Mouse (Mus musculus) kidney, embryonic 16.5 days (tissue): ENCODE results near the gene Gramd1b. TPM values are rescaled to one million over a fixed set of nuclear protein-coding genes. Genes with fewer than 3 reads are reported as not detected.
A peak's percentile ranks its signal among the peaks of the same experiment; 100 is the strongest.

Experiments
- ATAC-seq: fragments of 200-750 bp; cut with Nextera tagmentation; 2 replicates; pipeline ENCODE4 v1.8.0; 2017; ENCODE audit warnings: moderate TSS enrichment; ENCODE audit not compliant: low FRiP score, low TSS enrichment
- H3K27ac ChIP-seq: fragments of 300-500 bp; sonication (generic); 2 replicates; pipeline ENCODE4 v1.5.1; 2014; ENCODE audit warnings: low read length
- H3K27me3 ChIP-seq: fragments of 300-500 bp; sonication (generic); 2 replicates; pipeline ENCODE4 v1.6.1; 2014; ENCODE audit warnings: low read length, control low read depth, mixed read lengths; ENCODE audit not compliant: insufficient read depth
- H3K36me3 ChIP-seq: fragments of 300-500 bp; sonication (generic); 2 replicates; pipeline ENCODE4 v1.6.1; 2014; ENCODE audit warnings: low read length, control low read depth, mixed read lengths; ENCODE audit not compliant: insufficient read depth
- H3K4me1 ChIP-seq: fragments of 300-500 bp; sonication (generic); 2 replicates; pipeline ENCODE4 v1.6.1; 2014; ENCODE audit warnings: low read length, control low read depth, mixed read lengths; ENCODE audit not compliant: insufficient read depth
- H3K4me2 ChIP-seq: fragments of 300-500 bp; sonication (generic); replicated peaks from 2 replicates; pipeline ENCODE4 v1.6.1; 2014; ENCODE audit warnings: low read depth, low read length
- H3K4me3 ChIP-seq: fragments of 300-500 bp; sonication (generic); 2 replicates; pipeline ENCODE4 v1.5.1; 2014; ENCODE audit warnings: mild to moderate bottlenecking, low read length
- H3K9ac ChIP-seq: fragments of 300-500 bp; sonication (generic); replicated peaks from 2 replicates; pipeline ENCODE4 v1.6.1; 2014; ENCODE audit warnings: low read length
- H3K9me3 ChIP-seq: fragments of 300-500 bp; sonication (generic); 2 replicates; pipeline ENCODE4 v1.6.1; 2016; ENCODE audit warnings: low read length, control low read depth
- WGBS: fragments of 180-500 bp; shearing (Covaris S2); extraction: QIAGEN DNeasy Blood & Tissue Kit; methylation state at CpG from one replicate; pipeline ENCODE4 v1.1.7; 2014; 5-methylcytosine and 5-hydroxymethylcytosine counted together
- polyA plus RNA-seq: library from polyadenylated mRNA; unstranded; fragments of >200 nt; fragmentation: Nextera tagmentation; extraction: Ambion mirVana; gene quantifications from 2 replicates; pipeline ENCODE4 v1.2.1, GENCODE M21; 2015

Gramd1b gene
- polyA plus RNA-seq, 1 experiment from 2014 or later, result 11.0 TPM

DNA sequence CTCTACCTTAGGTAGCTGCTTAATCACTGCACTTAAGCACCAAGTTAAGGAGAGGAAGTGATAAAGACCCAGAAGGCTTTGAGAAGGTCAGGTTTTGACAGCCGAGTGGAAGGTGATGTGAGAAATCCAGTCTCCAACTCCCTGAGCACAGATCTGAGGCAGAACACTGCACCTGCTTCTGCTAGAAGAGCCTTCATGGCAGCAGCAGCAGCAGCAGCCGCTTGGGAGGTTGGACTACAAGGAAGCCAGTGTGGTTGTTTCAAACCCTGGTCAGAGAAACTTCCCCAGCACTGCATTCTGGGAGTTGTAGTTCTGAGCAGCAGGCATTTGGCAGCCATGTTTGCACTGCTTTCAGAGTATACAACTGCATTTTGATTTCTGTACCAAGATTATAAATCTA, 134.1 kb downstream of the Gramd1b start:
- Histone ChIP-seq H3K27ac (peak overlapping the region; percentile 66; the same call in 1 of the 2 replicates), H3K4me1 (peaks cover 7% of the 10 kb centered on the region), H3K4me3 (peak overlapping the region; percentile 34), H3K4me2 (peak overlapping the region; percentile 48), H3K36me3 (no peaks in the 10 kb centered on the region), H3K9ac (peak overlapping the region; percentile 51), H3K9me3 (no peaks in the 10 kb centered on the region), H3K27me3 (no peaks in the 10 kb centered on the region)
- peak; percentile 74 for ATAC-seq
- 20% methylated on average over 2 of the region's 2 CpGs for WGBS

DNA sequence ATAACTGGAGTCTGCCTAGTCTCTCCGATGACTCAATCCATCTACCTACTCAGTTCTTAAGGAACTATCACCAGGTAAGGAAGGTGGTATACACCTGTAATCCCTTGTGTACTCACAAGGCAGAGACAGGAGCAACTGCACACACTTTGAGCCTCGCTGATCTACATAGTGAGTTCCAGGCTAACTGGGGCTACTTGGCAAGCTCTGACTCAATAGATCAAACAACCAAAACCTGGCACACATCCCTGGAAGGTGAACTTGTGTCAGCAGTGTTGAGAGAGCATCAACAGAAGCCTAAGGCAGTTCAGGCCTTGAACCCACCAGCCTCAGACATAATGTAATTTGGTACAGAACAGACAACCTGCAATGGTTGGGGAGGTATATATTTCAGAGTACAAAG, 135.0 kb downstream of the Gramd1b start:
- ATAC-seq, result no peak
- H3K4me1 ChIP-seq, result peaks cover 13% of the 10 kb centered on the region
- WGBS, result 90% methylated on average over 2 of the region's 2 CpGs
- no peak overlapping the region for H3K9ac ChIP-seq
- no peaks in the 10 kb centered on the region for H3K9me3 ChIP-seq
- H3K36me3 ChIP-seq, result no peaks in the 10 kb centered on the region
- no peaks in the 10 kb centered on the region for H3K27me3 ChIP-seq
- H3K27ac ChIP-seq, result no peak overlapping the region
- H3K4me3 ChIP-seq, result no peak overlapping the region
- H3K4me2 ChIP-seq, result no peak overlapping the region

GRCm38 (mm10) chr9:40391852-40392695, 139.1 kb downstream of the Gramd1b start:
- Histone ChIP-seq H3K4me2 (peak overlapping the region; percentile 40), H3K4me3 (peak overlapping the region; percentile 9), H3K9ac (peak overlapping the region; percentile 49), H3K4me1 (peaks cover 13% of the 10 kb centered on the region), H3K27ac (peak overlapping the region; percentile 48), H3K36me3 (no peaks in the 10 kb centered on the region), H3K27me3 (no peaks in the 10 kb centered on the region), H3K9me3 (no peaks in the 10 kb centered on the region)
- ATAC-seq, result peak; percentile 81
- WGBS, result 22% methylated on average over 20 of the region's 20 CpGs

- WGBS, result 68% methylated on average over 17 of the region's 17 CpGs
- Histone ChIP-seq H3K9ac (peak overlapping the region; percentile 49), H3K4me1 (peaks cover 13% of the 10 kb centered on the region), H3K9me3 (no peaks in the 10 kb centered on the region), H3K4me3 (no peak overlapping the region), H3K27me3 (no peaks in the 10 kb centered on the region), H3K27ac (peak overlapping the region; percentile 48; the same call in 1 of the 2 replicates), H3K36me3 (no peaks in the 10 kb centered on the region), H3K4me2 (peak overlapping the region; percentile 40)
- ATAC-seq, result peak; percentile 21; the same call in 1 of the 2 replicates
Observed at GRCm38 (mm10) chr9:40391359-40391758, 139.8 kb downstream of the Gramd1b start.

DNA sequence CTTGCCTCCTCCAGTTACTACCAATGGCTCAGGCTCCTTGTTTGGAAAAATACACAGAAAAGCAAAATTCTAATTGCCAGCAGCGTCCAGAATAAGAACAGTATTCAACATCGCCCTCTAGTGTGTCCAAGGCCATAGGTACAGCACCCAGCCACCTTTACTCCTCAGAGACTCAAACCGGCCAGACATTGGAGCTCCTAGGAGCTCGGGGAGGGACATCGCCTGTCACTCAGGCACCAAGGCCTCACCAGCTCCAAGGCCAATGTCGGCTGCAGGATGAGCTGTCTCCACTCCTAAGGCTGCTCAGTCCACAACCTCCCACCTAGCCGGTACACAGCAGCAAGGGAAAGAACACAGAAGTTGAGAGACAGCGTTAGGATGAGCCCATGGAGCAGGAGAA, 140.3 kb downstream of the Gramd1b start:
- no peaks in the 10 kb centered on the region for H3K9me3 ChIP-seq
- ATAC-seq, result peak; percentile 69
- no peak overlapping the region for H3K4me3 ChIP-seq
- H3K27me3 ChIP-seq, result no peaks in the 10 kb centered on the region
- peak overlapping the region; percentile 40; the same call in 1 of the 2 replicates for H3K4me2 ChIP-seq
- H3K4me1 ChIP-seq, result peaks cover 13% of the 10 kb centered on the region
- H3K36me3 ChIP-seq, result no peaks in the 10 kb centered on the region
- H3K9ac ChIP-seq, result no peak overlapping the region
- WGBS, result 34% methylated on average over 8 of the region's 8 CpGs
- no peak overlapping the region for H3K27ac ChIP-seq

DNA sequence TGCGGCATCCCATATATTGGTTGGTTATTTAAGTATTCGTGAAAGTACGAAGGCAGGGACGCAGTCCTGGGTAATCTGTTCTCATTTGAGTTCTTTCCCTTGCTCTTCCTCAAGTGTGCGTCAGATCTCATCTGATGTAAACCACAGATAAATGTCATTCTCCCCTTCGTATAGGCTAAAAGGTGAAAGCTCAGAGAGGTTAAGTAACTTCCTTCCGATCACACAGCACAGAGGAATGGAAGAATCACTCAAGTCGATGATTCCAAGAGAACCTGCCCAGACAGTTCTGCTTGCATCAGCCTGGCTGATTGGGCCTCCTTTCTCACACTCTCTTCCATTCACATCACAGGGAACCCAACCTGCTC, 140.8 kb downstream of the Gramd1b start:
- Histone ChIP-seq H3K27ac (no peak overlapping the region), H3K9ac (no peak overlapping the region), H3K27me3 (no peaks in the 10 kb centered on the region), H3K4me1 (peaks cover 13% of the 10 kb centered on the region), H3K9me3 (no peaks in the 10 kb centered on the region), H3K36me3 (no peaks in the 10 kb centered on the region), H3K4me2 (no peak overlapping the region), H3K4me3 (no peak overlapping the region)
- 91% methylated on average over 8 of the region's 8 CpGs for WGBS
- no peak for ATAC-seq

DNA sequence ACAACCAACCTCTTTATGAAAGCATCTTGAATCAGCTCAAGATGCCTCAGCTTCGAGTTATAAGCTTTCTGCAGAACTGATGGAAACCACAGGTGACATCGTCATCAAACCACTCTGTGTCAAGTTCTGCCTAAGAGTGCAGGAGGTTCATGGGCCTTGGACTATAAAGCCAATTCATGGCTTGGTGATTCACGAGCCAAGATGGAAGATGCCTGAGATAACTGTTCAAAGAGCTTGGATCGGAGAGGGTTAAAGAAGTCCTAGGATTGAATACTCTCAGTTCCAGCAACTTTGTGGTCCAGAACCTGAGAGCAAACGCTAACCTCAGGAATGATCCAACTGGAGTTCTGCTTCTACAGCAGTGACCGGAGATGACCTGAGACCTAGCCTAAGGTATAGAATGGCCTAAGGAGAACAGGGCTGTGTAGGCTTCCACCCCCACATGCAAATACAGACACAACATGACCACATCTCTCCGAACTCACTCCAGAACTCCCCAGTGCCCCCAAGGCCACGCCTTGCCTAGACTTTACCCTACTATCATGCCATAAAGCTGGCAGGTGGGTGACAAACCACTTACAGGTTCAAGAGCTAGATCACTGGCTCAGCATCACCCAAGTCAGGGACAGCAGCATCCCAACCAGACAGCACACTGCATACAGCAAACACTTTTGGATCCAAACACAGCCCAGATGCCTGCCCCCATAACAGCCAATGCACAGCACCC, 141.4 kb downstream of the Gramd1b start:
- H3K27me3 ChIP-seq, result no peaks in the 10 kb centered on the region
- H3K4me2 ChIP-seq, result no peak overlapping the region
- no peak overlapping the region for H3K27ac ChIP-seq
- ATAC-seq, result no peak
- H3K9ac ChIP-seq, result no peak overlapping the region
- H3K9me3 ChIP-seq, result no peaks in the 10 kb centered on the region
- no peak overlapping the region for H3K4me3 ChIP-seq
- no peaks in the 10 kb centered on the region for H3K36me3 ChIP-seq
- whole genome bisulfite sequencing, result 81% methylated on average over 8 of the region's 8 CpGs
- peaks cover 13% of the 10 kb centered on the region for H3K4me1 ChIP-seq

DNA sequence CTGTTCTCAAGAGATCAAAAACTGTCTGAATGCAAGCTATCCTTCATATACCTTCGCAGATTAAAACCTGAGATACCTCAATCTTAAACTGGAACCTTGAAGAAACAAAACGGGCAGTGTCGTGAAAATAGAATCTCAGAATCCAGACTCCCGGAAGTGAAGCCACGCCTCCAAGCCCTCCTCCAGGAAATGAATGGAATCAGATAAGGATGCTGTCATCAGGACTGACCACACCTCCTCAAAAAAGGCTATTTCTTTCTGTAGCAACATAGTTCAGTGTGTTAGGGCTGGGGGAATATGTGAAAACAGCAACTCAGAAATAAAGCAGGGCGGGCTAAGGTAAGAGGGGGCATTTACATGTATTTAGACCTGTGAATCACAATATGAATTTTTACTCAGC, 142.0 kb downstream of the Gramd1b start:
- 68% methylated on average over 6 of the region's 6 CpGs for WGBS
- Histone ChIP-seq H3K36me3 (no peaks in the 10 kb centered on the region), H3K9ac (no peak overlapping the region), H3K4me1 (peaks cover 13% of the 10 kb centered on the region), H3K4me2 (no peak overlapping the region), H3K9me3 (no peaks in the 10 kb centered on the region), H3K27me3 (no peaks in the 10 kb centered on the region), H3K4me3 (no peak overlapping the region), H3K27ac (no peak overlapping the region)
- ATAC-seq, result no peak

- H3K4me3 ChIP-seq, result no peak overlapping the region
- H3K9ac ChIP-seq, result no peak overlapping the region
- ATAC-seq, result no peak
- H3K27me3 ChIP-seq, result no peaks in the 10 kb centered on the region
- peaks cover 14% of the 10 kb centered on the region; the same call in 1 of the 2 replicates for H3K4me1 ChIP-seq
- no peak overlapping the region for H3K27ac ChIP-seq
- H3K36me3 ChIP-seq, result no peaks in the 10 kb centered on the region
- WGBS, result 84% methylated on average over 5 of the region's 5 CpGs
- H3K4me2 ChIP-seq, result no peak overlapping the region
- H3K9me3 ChIP-seq, result 0 out of 2 replicates have a peak, but pooled peaks cover 3% of the 10 kb centered on the region
Observed at GRCm38 (mm10) chr9:40384781-40385180, 146.4 kb downstream of the Gramd1b start.

- no peaks in the 10 kb centered on the region for H3K36me3 ChIP-seq
- H3K9ac ChIP-seq, result no peak overlapping the region
- 0 out of 2 replicates have a peak, but pooled peaks cover 3% of the 10 kb centered on the region for H3K9me3 ChIP-seq
- H3K4me2 ChIP-seq, result no peak overlapping the region
- 72% methylated on average over 3 of the region's 3 CpGs for WGBS
- no peak overlapping the region for H3K4me3 ChIP-seq
- no peaks in the 10 kb centered on the region for H3K27me3 ChIP-seq
- no peak overlapping the region for H3K27ac ChIP-seq
- H3K4me1 ChIP-seq, result peaks cover 15% of the 10 kb centered on the region; the same call in 1 of the 2 replicates
- ATAC-seq, result no peak
Observed at GRCm38 (mm10) chr9:40382508-40382907, 148.7 kb downstream of the Gramd1b start.
